Mouse (Mus musculus): Measurements from ENCODE around the gene Magi1. TPM values are rescaled to one million over a fixed set of nuclear protein-coding genes. Genes with fewer than 3 reads are reported as not detected.

Magi1 gene
- polyA plus RNA-seq, 1 experiment from 2014 or later: 29.9 TPM

GRCm38 (mm10) chr6:94177559-94177958 is 106.2 kb downstream of the Magi1 start:
- no peak overlapping the region for H3K9ac ChIP-seq (replicated peaks)
- no peaks in the 10 kb centered on the region for H3K36me3 ChIP-seq
- no peaks in the 10 kb centered on the region for H3K9me3 ChIP-seq (replicated peaks)
- ATAC-seq (ENCODE audit: low FRiP score): no peak
- no peaks in the 10 kb centered on the region for H3K27me3 ChIP-seq (replicated peaks)
- no peak overlapping the region for H3K4me3 ChIP-seq (replicated peaks)
- H3K27ac ChIP-seq (replicated peaks): no peak overlapping the region
- H3K4me2 ChIP-seq: no peak overlapping the region
- H3K4me1 ChIP-seq: peaks cover 14% of the 10 kb centered on the region; the same call in 1 of the 2 replicates
- 72% methylated on average over 3 of the region's 3 CpGs for WGBS

GRCm38 (mm10) chr6:94176705-94177104 is 107.0 kb downstream of the Magi1 start:
- 21% methylated on average over 4 of the region's 4 CpGs for WGBS
- Histone ChIP-seq H3K27ac (replicated peaks) (0 out of 2 replicates have a peak overlapping the region, but pooled peaks have one; percentile 23), H3K27me3 (replicated peaks) (no peaks in the 10 kb centered on the region), H3K9me3 (replicated peaks) (no peaks in the 10 kb centered on the region), H3K36me3 (no peaks in the 10 kb centered on the region), H3K9ac (replicated peaks) (no peak overlapping the region), H3K4me3 (replicated peaks) (no peak overlapping the region), H3K4me2 (no peak overlapping the region), H3K4me1 (peaks cover 6% of the 10 kb centered on the region; the same call in 1 of the 2 replicates)
- no peak for ATAC-seq (ENCODE audit: low FRiP score)

- Histone ChIP-seq H3K27me3 (replicated peaks) (no peaks in the 10 kb centered on the region), H3K36me3 (no peaks in the 10 kb centered on the region), H3K4me3 (replicated peaks) (no peak overlapping the region), H3K4me2 (no peak overlapping the region), H3K9ac (replicated peaks) (no peak overlapping the region), H3K4me1 (0 out of 2 replicates have a peak, but pooled peaks cover under 1% of the 10 kb centered on the region), H3K27ac (replicated peaks) (no peak overlapping the region), H3K9me3 (replicated peaks) (no peaks in the 10 kb centered on the region)
- ATAC-seq (ENCODE audit: low FRiP score): no peak
- 73% methylated on average over 8 of the region's 8 CpGs for WGBS
Measured at GRCm38 (mm10) chr6:94171250-94171649, 112.5 kb downstream of the Magi1 start.

GRCm38 (mm10) chr6:94169581-94170194 is 114.0 kb downstream of the Magi1 start:
- Histone ChIP-seq H3K4me2 (no peak overlapping the region), H3K9ac (replicated peaks) (no peak overlapping the region), H3K27me3 (replicated peaks) (no peaks in the 10 kb centered on the region), H3K36me3 (no peaks in the 10 kb centered on the region), H3K4me3 (replicated peaks) (no peak overlapping the region), H3K27ac (replicated peaks) (no peak overlapping the region), H3K4me1 (peaks cover under 1% of the 10 kb centered on the region; the same call in 1 of the 2 replicates), H3K9me3 (replicated peaks) (no peaks in the 10 kb centered on the region)
- 90% methylated on average over 9 of the region's 9 CpGs for WGBS
- no peak for ATAC-seq (ENCODE audit: low FRiP score)

- no peaks in the 10 kb centered on the region for H3K36me3 ChIP-seq
- no peak overlapping the region for H3K9ac ChIP-seq (replicated peaks)
- ATAC-seq (ENCODE audit: low FRiP score): no peak
- 97% methylated on average over 1 of the region's 1 CpGs for WGBS
- no peak overlapping the region for H3K27ac ChIP-seq (replicated peaks)
- no peak overlapping the region for H3K4me2 ChIP-seq
- H3K4me3 ChIP-seq (replicated peaks): no peak overlapping the region
- H3K27me3 ChIP-seq (replicated peaks): no peaks in the 10 kb centered on the region
- H3K4me1 ChIP-seq: peaks cover 19% of the 10 kb centered on the region
- no peaks in the 10 kb centered on the region for H3K9me3 ChIP-seq (replicated peaks)
Measured at GRCm38 (mm10) chr6:94165951-94166350, 117.8 kb downstream of the Magi1 start.

GRCm38 (mm10) chr6:94164753-94165536 is 118.8 kb downstream of the Magi1 start:
- Histone ChIP-seq H3K27me3 (replicated peaks) (no peaks in the 10 kb centered on the region), H3K36me3 (no peaks in the 10 kb centered on the region), H3K9ac (replicated peaks) (no peak overlapping the region), H3K27ac (replicated peaks) (no peak overlapping the region), H3K4me2 (no peak overlapping the region), H3K9me3 (replicated peaks) (no peaks in the 10 kb centered on the region), H3K4me1 (peaks cover 19% of the 10 kb centered on the region), H3K4me3 (replicated peaks) (no peak overlapping the region)
- ATAC-seq (ENCODE audit: low FRiP score): no peak
- 86% methylated on average over 9 of the region's 9 CpGs for WGBS

GRCm38 (mm10) chr6:94163325-94163995 is 120.3 kb downstream of the Magi1 start:
- peaks cover 19% of the 10 kb centered on the region for H3K4me1 ChIP-seq
- peak overlapping the region; percentile 35 for H3K4me2 ChIP-seq
- peak overlapping the region; percentile 46 for H3K27ac ChIP-seq (replicated peaks)
- H3K9me3 ChIP-seq (replicated peaks): no peaks in the 10 kb centered on the region
- no peak overlapping the region; the same call in 1 of the 2 replicates for H3K4me3 ChIP-seq (replicated peaks)
- no peaks in the 10 kb centered on the region for H3K36me3 ChIP-seq
- H3K27me3 ChIP-seq (replicated peaks): no peaks in the 10 kb centered on the region
- H3K9ac ChIP-seq (replicated peaks): no peak overlapping the region
- ATAC-seq (ENCODE audit: low FRiP score): no peak
- 31% methylated on average over 9 of the region's 9 CpGs for WGBS

GRCm38 (mm10) chr6:94162918-94163317 is 120.8 kb downstream of the Magi1 start:
- no peaks in the 10 kb centered on the region for H3K36me3 ChIP-seq
- no peaks in the 10 kb centered on the region for H3K9me3 ChIP-seq (replicated peaks)
- no peaks in the 10 kb centered on the region for H3K27me3 ChIP-seq (replicated peaks)
- H3K4me2 ChIP-seq: peak overlapping the region; percentile 35
- H3K4me1 ChIP-seq: peaks cover 19% of the 10 kb centered on the region
- ATAC-seq (ENCODE audit: low FRiP score): no peak
- no peak overlapping the region; the same call in 1 of the 2 replicates for H3K4me3 ChIP-seq (replicated peaks)
- peak overlapping the region; percentile 46; the same call in 1 of the 2 replicates for H3K27ac ChIP-seq (replicated peaks)
- WGBS: 53% methylated on average over 8 of the region's 8 CpGs
- H3K9ac ChIP-seq (replicated peaks): no peak overlapping the region

GRCm38 (mm10) chr6:94159256-94159655 is 124.5 kb downstream of the Magi1 start:
- WGBS: 83% methylated on average over 2 of the region's 2 CpGs
- Histone ChIP-seq H3K27me3 (replicated peaks) (no peaks in the 10 kb centered on the region), H3K9me3 (replicated peaks) (no peaks in the 10 kb centered on the region), H3K4me3 (replicated peaks) (no peak overlapping the region), H3K36me3 (no peaks in the 10 kb centered on the region), H3K27ac (replicated peaks) (no peak overlapping the region), H3K9ac (replicated peaks) (no peak overlapping the region), H3K4me2 (no peak overlapping the region), H3K4me1 (peaks cover 18% of the 10 kb centered on the region)
- ATAC-seq (ENCODE audit: low FRiP score): no peak

- H3K9ac ChIP-seq (replicated peaks): no peak overlapping the region
- H3K36me3 ChIP-seq: no peaks in the 10 kb centered on the region
- WGBS: 88% methylated on average over 3 of the region's 3 CpGs
- no peak overlapping the region for H3K4me2 ChIP-seq
- H3K9me3 ChIP-seq (replicated peaks): no peaks in the 10 kb centered on the region
- no peak overlapping the region for H3K27ac ChIP-seq (replicated peaks)
- no peak overlapping the region for H3K4me3 ChIP-seq (replicated peaks)
- H3K27me3 ChIP-seq (replicated peaks): no peaks in the 10 kb centered on the region
- H3K4me1 ChIP-seq: peaks cover 8% of the 10 kb centered on the region
- no peak for ATAC-seq (ENCODE audit: low FRiP score)
Measured at GRCm38 (mm10) chr6:94158119-94158848, 125.4 kb downstream of the Magi1 start.

- H3K27me3 ChIP-seq (replicated peaks): no peaks in the 10 kb centered on the region
- no peak overlapping the region for H3K4me2 ChIP-seq
- no peak for ATAC-seq (ENCODE audit: low FRiP score)
- no peak overlapping the region for H3K27ac ChIP-seq (replicated peaks)
- no peak overlapping the region for H3K9ac ChIP-seq (replicated peaks)
- no peaks in the 10 kb centered on the region for H3K36me3 ChIP-seq
- H3K4me1 ChIP-seq: 0 out of 2 replicates have a peak, but pooled peaks cover 2% of the 10 kb centered on the region
- H3K4me3 ChIP-seq (replicated peaks): no peak overlapping the region
- WGBS: 67% methylated on average over 4 of the region's 4 CpGs
- H3K9me3 ChIP-seq (replicated peaks): no peaks in the 10 kb centered on the region
Measured at GRCm38 (mm10) chr6:94155996-94156395, 127.7 kb downstream of the Magi1 start.
